Mouse (Mus musculus) retina, adult 2 months (tissue): Measurements from ENCODE around the gene Mfap1b.
A peak's percentile ranks its signal among the peaks of the same experiment; 100 is the strongest.
"Not testable (repeated sequence)": the region's sequence is repeated elsewhere in the genome, so short reads cannot be mapped to it uniquely, and the experiment has no call there.

Experiments used
- DNase-seq: peaks from one replicate; pipeline ENCODE4 v3.0.0-alpha.2; 2012; ENCODE audit warnings: low read depth, low spot score

Mfap1b gene

DNA sequence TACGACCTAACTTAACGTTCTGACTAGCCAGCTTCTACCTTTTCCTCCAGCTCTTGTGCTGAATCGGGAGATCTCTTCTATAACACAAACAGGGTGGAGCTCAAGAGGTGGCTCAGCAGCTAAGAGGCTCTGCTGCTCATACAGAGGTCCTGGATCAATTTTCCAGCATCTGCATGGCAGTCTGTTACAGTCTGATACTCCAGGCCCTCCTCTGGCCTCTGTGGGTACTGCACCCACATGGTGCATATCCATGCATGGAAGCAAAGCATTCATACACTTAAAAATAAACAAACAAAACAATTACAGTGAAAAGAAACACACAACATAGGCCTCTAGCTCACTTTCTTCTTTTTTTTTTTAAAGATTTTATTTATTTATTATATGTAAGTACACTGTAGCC is 1.1 kb downstream of the Mfap1b start:
- DNase-seq, result not testable (repeated sequence)

- not testable (repeated sequence) for DNase-seq
These were observed 4.9 kb downstream of the Mfap1b start for GRCm38 (mm10) chr2:121468982-121469381.

DNA sequence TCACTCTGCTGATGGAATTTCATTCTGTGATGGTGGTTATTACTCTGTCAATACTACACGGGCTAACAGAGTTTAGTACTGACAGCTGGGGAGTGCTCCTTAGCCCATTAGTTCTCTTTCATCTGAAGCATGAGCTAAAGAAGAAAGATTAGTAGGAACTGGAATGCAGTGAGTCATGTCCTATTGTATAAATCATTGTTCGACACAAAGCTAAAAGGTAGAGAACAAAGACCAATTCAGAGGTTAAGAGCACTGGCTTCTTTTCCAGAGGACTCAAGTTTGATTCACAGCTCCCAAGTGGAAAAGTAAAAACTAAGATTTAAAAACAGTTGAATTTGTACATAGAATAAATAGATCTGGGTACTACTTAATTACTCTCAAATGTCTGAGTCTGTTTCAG is 13.8 kb downstream of the Mfap1b start:
- DNase-seq, result no peak

- peak; percentile 84 for DNase-seq
These were observed 16.9 kb downstream of the Mfap1b start, which contains the start of gene Serinc4 for GRCm38 (mm10) chr2:121456692-121457642. Gene Serinc4 (minus strand): TSS chr2:121456781.

GRCm38 (mm10) chr2:121455534-121455933 is 18.3 kb downstream of the Mfap1b start:
- DNase-seq, result no peak

- no peak for DNase-seq
These were observed 19.9 kb downstream of the Mfap1b start for GRCm38 (mm10) chr2:121453917-121454316.

DNA sequence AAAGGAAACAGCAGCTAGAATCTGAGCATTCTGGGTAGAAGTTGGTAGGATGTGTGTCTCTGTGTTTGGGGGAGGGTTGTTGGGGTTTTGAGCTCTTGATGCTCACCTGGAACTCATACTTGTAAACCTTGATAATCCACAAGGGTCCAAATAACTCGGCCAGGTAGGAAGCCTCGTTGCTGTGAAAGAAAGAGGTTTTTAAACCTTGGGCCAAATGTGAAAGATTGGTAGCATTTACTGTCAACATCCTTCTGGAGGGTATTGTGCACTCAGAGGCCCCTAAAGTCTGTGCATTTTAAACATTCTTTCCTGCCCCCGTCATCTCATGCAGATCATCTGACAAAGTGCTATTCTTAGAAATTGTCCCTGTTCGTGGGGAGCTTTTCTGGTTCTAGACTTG is 20.9 kb downstream of the Mfap1b start, which contains the start of gene Hypk:
Gene Hypk, plus strand, starts transcription at position 301 of the 400 bp plus-strand sequence.
- DNase-seq, result no peak

GRCm38 (mm10) chr2:121452361-121452760 is 21.5 kb downstream of the Mfap1b start:
- no peak for DNase-seq

DNA sequence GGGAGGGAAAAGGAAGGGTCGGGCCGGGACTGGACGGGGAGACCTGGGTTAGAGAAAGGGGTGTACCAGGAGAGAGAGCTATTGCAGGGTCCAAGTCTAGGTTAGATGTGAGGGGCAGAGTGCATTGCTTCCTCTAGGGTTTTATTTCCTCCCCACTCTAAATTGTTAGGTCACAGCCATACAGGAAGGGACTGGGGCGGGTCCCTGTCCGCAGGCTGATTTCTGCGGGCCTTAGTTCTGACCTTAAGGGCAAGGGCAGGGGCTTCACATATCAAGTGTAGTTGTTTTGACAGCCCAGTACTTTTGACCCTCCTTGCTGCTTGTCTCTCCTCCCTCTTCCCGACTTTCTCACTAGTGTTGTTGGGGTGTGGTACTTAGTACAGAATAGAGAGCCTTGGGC is 23.8 kb downstream of the Mfap1b start:
- DNase-seq, result no peak

GRCm38 (mm10) chr2:121449545-121450011 is 24.3 kb downstream of the Mfap1b start:
- DNase-seq, result no peak

DNA sequence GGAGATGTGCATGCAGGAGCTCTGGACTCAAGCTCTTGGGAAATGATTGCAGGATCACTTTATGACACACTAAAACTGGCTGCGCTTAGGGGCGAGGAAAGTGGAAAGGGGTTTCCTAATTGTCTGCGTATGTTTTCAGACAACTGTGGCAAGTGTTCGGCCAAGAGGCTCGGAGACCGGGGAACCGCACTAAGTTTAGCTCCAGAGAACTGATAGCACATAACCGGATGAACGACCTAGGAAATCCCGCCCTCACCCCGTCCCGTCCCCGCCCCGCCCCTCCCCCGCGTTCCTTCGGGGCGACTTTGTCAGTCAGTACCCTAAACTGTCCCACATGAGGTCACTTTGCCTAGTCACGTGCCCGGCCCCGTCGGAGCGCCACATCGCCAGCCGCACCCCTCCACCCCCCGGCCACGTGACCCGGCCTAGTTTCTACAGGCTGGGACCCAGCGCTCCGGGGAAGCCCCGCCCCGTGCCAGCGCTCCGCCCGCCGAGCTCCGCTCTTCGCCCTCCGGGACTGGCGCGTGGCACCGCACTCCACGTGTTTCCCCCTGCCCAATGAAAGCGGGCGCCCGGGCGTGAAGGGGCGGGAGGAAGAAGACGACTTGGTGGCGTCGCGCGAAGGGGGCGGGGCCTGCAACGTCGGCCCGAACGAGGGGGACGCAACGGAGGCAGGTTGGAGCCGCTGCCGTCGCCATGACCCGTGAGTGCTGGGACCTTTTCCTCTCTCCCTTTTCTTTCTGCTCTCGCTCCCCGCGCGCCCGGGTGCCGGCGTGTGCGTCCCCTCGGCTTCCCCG is 24.9 kb downstream of the Mfap1b start, which contains the start of gene Serf2:
Gene Serf2, plus strand, starts transcription at position 457 of the 797 bp plus-strand sequence.
- DNase-seq, result peak; percentile 96

GRCm38 (mm10) chr2:121448136-121448535 is 25.7 kb downstream of the Mfap1b start:
- DNase-seq, result no peak

- DNase-seq, result no peak
These were observed 26.9 kb downstream of the Mfap1b start for GRCm38 (mm10) chr2:121447006-121447405.

DNA sequence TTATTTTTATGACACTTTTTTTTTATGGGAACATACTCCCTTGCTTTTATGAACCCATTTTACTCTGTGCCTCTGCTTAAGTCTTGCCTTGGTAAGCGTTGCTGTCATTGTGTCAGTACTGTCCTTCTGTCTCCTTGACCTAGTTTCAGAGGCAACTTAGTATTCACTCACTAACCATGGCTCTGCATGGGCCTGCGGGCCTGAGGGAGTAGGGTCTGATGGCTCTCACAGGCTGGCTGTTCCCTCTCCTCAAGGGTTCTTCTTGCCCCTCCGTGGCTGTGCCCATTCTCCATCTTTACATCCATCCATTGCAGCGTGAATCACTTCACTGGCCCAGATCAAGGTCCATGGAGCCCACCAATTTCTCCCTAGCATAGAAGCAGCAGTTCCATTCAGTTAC is 27.4 kb downstream of the Mfap1b start:
- DNase-seq, result no peak

DNA sequence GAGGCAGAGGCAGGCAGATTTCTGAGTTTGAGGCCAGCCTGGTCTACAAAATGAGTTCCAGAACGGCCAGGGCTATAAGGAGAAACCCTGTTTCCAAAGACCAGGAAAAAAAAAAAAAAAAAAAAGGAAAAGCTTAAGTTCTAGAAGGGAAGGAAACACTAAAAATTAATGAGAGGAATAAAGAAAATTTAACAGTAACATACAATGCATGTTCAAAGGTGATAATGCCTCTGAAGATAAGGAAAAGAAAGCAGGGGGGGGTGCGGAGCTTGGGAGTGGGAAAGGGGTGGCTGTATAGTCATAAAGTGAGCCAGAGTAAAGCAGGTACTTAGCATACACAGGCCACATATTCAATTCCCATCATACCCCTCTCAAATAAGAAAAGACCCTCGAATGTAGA is 28.8 kb downstream of the Mfap1b start:
- no peak for DNase-seq

GRCm38 (mm10) chr2:121444178-121444577 is 29.7 kb downstream of the Mfap1b start, which contains the start of gene Ell3:
Gene Ell3 (minus strand): TSS chr2:121444278.
- DNase-seq, result no peak

DNA sequence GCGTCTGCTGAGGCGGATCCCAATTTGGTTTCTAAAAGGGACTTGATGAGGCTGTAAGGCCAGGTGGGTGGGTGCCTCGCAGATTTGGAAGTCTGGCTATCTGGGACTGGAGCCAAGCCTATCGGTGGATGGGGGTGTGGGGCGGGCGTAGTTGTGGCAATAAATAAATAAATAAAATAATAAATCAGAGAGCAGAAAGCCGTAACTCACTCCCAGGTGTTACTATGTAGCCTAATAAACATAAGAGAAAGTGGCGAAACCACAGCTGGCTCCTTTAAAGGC is 30.9 kb downstream of the Mfap1b start:
- DNase-seq, result no peak

DNA sequence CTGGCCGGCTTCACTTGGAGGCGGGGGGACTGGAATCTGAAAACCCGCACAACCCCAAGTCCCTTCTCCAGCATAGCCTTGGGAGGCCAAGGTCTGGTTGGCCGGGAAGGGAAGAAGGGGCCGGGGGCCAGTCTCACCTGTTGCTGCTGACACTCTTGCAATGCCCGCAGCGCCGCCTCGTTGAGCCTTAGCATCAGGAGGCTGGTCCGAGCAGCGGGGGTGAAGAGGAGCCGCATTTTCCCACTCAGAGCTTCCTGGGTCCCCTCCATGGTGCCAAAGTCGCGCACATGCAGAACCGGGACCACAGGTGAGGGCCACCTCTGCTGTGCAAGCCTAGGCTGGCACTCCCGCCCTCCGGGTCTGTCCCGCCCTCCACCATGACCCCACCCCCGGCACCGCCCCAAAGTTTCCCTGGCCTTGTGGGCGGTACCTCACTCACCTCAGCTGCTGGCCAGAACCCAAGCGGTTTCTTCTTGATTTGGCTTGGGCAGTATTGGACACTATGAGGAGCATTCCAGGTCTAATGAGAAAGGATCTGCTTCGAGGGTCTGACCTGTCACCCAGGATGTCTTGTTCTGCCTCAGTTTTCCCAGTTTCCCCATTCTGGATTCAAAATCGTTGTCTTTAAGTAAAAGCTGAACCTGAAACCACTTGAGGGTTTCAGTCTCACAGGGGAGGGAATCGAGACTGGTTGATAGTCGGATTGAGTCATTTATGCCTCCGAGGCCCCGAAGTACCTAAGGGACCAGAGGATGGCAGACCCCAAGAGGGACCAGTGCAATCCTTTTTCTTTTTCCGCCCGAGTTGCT is 31.4 kb downstream of the Mfap1b start:
- no peak for DNase-seq

GRCm38 (mm10) chr2:121441800-121442199 is 32.1 kb downstream of the Mfap1b start:
- no peak for DNase-seq

GRCm38 (mm10) chr2:121440834-121441605 is 32.8 kb downstream of the Mfap1b start:
- DNase-seq, result no peak

- DNase-seq, result no peak
These were observed 34.1 kb downstream of the Mfap1b start for GRCm38 (mm10) chr2:121439746-121440145.
